Mouse (Mus musculus) limb, embryonic 13.5 days (tissue): ENCODE measurements around the gene Smco2. TPM values are rescaled to one million over a fixed set of nuclear protein-coding genes. Genes with fewer than 3 reads are reported as not detected.

Experiments used
- ATAC-seq: fragments of 200-750 bp; cut with Nextera tagmentation; 2 replicates; pipeline ENCODE4 v1.8.0; 2017; ENCODE audit warnings: low read depth, moderate number of reproducible peaks, moderate TSS enrichment; ENCODE audit not compliant: low FRiP score
- H3K27ac ChIP-seq: fragments of 300-500 bp; sonication (generic); 2 replicates; pipeline ENCODE4 v1.5.1; 2015; ENCODE audit warnings: inconsistent platforms, mild to moderate bottlenecking, moderate library complexity
- H3K27me3 ChIP-seq: fragments of 300-500 bp; sonication (generic); 2 replicates; pipeline ENCODE4 v1.6.1; 2015; ENCODE audit warnings: mild to moderate bottlenecking, inconsistent platforms
- H3K36me3 ChIP-seq: fragments of 300-500 bp; sonication (generic); 2 replicates; pipeline ENCODE4 v1.6.1; 2015; ENCODE audit warnings: inconsistent platforms, mild to moderate bottlenecking, moderate library complexity
- H3K4me1 ChIP-seq: fragments of 300-500 bp; sonication (generic); 2 replicates; pipeline ENCODE4 v1.6.1; 2015; ENCODE audit warnings: inconsistent platforms
- H3K4me2 ChIP-seq: fragments of 300-500 bp; sonication (generic); replicated peaks from 2 replicates; pipeline ENCODE4 v1.6.1; 2015; ENCODE audit warnings: inconsistent platforms, mild to moderate bottlenecking, moderate library complexity
- H3K4me3 ChIP-seq: fragments of 300-500 bp; sonication (generic); 2 replicates; pipeline ENCODE4 v1.5.1; 2015; ENCODE audit warnings: moderate library complexity, mild to moderate bottlenecking, inconsistent platforms
- H3K9ac ChIP-seq: fragments of 300-500 bp; sonication (generic); 2 replicates; pipeline ENCODE4 v1.6.1; 2015; ENCODE audit warnings: mild to moderate bottlenecking, inconsistent platforms
- H3K9me3 ChIP-seq: fragments of 300-500 bp; sonication (generic); 2 replicates; pipeline ENCODE4 v1.6.1; 2016; ENCODE audit warnings: inconsistent platforms
- WGBS: fragments of 180-500 bp; shearing (Covaris S2); methylation state at CpG from one replicate; pipeline ENCODE4 v1.1.7; 2015; 5-methylcytosine and 5-hydroxymethylcytosine counted together
- polyA plus RNA-seq: library from polyadenylated mRNA; unstranded; fragments of >200 nt; fragmentation: Nextera tagmentation; extraction: Ambion mirVana; gene quantifications from 2 replicates; pipeline ENCODE4 v1.2.1, GENCODE M21; 2015

The Smco2 gene
- polyA plus RNA-seq, 1 experiment from 2014 or later: not detected

DNA sequence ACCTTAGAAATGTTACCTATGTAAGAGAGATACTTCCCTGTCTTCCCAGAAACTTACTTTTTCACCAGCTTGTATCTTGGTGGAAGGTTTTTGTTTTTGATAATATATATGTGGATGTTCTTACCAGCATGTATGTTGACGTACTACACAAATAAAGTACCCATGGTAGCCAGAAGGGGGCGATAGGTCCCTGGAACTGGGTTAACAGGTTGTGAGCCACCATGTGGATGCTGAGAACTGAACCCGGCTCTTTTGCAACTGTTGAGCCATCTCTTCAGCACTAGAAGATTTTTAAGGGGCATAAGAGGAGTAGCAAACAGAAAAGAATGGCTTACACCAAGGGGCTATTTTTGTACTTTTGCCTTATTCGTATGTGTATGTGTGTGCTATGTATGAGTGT is 15.8 kb downstream of the Smco2 start:
- H3K36me3 ChIP-seq: no peaks in the 10 kb centered on the region
- H3K4me2 ChIP-seq: no peak overlapping the region
- H3K4me1 ChIP-seq: no peaks in the 10 kb centered on the region
- no peaks in the 10 kb centered on the region for H3K9me3 ChIP-seq
- H3K27me3 ChIP-seq: no peaks in the 10 kb centered on the region
- no peak overlapping the region for H3K27ac ChIP-seq
- no peak overlapping the region for H3K4me3 ChIP-seq
- no peak for ATAC-seq
- no peak overlapping the region for H3K9ac ChIP-seq
- 80% methylated on average over 4 of the region's 4 CpGs for WGBS

DNA sequence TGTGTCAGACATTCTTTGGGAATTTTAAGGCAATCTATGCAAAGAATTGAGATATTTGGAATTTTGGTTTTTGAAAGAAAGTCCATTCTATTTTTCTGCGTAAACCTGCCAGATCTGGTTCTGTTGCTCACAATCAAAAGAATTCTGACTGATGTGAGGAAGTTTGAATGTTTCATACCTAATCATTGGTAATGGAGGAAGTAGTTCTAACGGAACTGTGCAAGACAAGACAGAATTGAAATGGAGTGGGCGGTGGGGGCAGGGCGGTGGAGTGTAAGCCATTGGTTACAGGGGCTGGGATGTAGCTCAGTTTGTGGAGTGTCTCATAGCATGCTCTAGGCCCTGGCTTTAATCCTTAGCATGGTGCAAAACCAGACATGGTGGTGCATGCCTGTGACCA is 22.1 kb downstream of the Smco2 start:
- Histone ChIP-seq H3K27me3 (no peaks in the 10 kb centered on the region), H3K4me2 (no peak overlapping the region), H3K4me3 (no peak overlapping the region), H3K9me3 (peaks cover 4% of the 10 kb centered on the region; the same call in 1 of the 2 replicates), H3K27ac (no peak overlapping the region), H3K36me3 (no peaks in the 10 kb centered on the region), H3K9ac (no peak overlapping the region), H3K4me1 (no peaks in the 10 kb centered on the region)
- WGBS: 91% methylated on average over 4 of the region's 4 CpGs
- no peak for ATAC-seq

DNA sequence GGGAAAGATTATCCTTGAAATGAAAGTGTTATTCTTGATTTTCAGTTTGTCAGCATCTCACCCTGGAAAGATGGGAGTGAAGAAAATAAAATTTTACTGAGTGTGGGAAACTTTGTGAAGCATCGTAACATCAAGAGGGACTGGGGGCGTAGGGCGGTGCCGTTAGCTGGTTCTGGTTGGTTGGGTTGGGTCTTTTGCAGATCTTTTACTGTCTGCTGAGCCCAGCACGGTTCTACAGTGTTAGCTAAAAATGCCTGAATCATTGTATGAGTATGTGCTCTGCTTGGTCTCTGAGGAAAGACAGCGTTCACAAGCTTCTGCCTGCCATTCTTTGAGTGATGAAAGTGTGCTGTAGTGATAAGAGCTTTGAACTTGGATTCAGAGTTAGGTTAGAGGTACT is 24.5 kb downstream of the Smco2 start:
- Histone ChIP-seq H3K27ac (no peak overlapping the region), H3K9ac (no peak overlapping the region), H3K27me3 (no peaks in the 10 kb centered on the region), H3K4me1 (peaks cover 5% of the 10 kb centered on the region), H3K4me2 (no peak overlapping the region), H3K4me3 (no peak overlapping the region), H3K9me3 (peaks cover 9% of the 10 kb centered on the region; the same call in 1 of the 2 replicates), H3K36me3 (no peaks in the 10 kb centered on the region)
- no peak for ATAC-seq
- WGBS: 81% methylated on average over 6 of the region's 6 CpGs

DNA sequence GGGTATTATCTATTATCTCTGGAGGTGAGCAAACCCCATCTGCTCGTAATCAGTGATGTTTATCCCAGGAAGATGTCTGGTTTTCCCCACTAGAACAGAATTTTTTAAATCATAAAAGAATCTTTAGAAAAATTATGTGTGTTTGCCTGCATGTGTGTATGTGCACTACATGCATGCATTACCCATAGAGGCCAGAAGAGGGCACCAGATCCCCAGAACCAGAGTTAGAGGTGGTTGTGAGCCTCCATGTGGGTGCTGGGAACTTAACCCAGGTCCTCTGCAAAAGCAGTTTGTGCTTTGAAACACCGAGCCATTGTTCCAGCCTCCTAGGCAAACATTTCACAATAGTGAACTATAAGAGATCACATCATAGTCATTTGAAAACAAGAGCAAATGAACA is 26.9 kb downstream of the Smco2 start:
- no peak overlapping the region for H3K4me2 ChIP-seq
- H3K4me1 ChIP-seq: peaks cover 5% of the 10 kb centered on the region
- no peak for ATAC-seq
- H3K4me3 ChIP-seq: no peak overlapping the region
- H3K9ac ChIP-seq: no peak overlapping the region
- WGBS: 88% methylated on average over 2 of the region's 2 CpGs
- no peaks in the 10 kb centered on the region for H3K27me3 ChIP-seq
- no peak overlapping the region for H3K27ac ChIP-seq
- peaks cover 9% of the 10 kb centered on the region; the same call in 1 of the 2 replicates for H3K9me3 ChIP-seq
- H3K36me3 ChIP-seq: no peaks in the 10 kb centered on the region

DNA sequence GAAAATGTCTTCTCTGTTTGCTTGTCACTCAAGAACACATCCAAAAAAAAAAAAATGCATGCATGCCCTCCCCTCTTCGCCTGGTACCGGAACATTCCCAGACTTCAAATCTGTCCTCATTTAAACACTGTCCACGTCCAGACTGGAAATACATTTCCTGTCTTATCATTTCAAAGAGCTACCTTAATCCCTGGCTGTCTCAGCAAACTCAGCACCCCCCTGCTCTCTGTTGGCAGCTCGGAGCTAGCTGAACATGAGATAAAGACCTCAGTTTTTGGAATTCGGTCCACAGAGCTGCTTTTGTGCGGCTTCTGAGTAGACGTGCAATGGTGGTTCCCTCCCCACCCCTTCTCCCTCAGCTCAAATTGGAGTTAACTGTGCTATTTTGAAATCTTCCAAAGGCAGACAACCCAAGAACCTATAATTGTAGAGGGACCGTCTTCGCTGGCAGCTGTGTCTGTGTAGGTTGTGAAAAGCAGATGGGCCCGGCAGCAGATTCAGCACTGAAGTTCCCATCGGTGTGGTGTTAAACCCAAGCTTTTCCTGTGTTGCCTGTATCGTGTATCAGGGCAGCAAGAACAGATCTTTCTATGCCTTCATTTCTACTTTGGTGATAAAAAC is 27.6 kb downstream of the Smco2 start:
- Histone ChIP-seq H3K36me3 (no peaks in the 10 kb centered on the region), H3K9me3 (peaks cover 9% of the 10 kb centered on the region; the same call in 1 of the 2 replicates)

DNA sequence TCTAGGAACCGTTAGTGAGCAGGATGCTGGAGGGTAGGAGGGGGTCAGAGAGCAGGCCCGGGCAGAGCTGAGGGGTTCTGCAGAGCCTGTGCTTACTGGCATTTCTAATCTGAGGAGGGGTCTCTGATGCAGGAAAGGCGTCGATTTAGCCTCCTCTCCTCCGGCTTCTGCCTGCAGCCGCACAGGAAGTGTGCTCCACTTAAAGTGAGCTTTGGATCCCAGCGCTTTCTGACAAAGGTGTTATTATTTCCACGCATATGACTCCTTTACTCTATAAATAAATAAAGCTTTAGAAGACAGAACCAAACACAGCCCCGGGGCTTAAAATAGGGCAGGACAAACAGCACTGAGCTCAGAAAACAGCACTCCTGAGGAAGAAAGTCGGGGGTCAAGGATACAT is 29.0 kb downstream of the Smco2 start:
- Histone ChIP-seq H3K27me3 (no peaks in the 10 kb centered on the region), H3K4me2 (no peak overlapping the region), H3K36me3 (no peaks in the 10 kb centered on the region), H3K9ac (no peak overlapping the region), H3K9me3 (peaks cover 9% of the 10 kb centered on the region; the same call in 1 of the 2 replicates), H3K4me3 (no peak overlapping the region), H3K4me1 (peaks cover 5% of the 10 kb centered on the region), H3K27ac (no peak overlapping the region)
- no peak for ATAC-seq
- 45% methylated on average over 10 of the region's 10 CpGs for WGBS

More for the DNA sequence above, 27.6 kb downstream of the Smco2 start:
- Histone ChIP-seq H3K27ac (no peak overlapping the region; the same call in 1 of the 2 replicates), H3K9ac (no peak overlapping the region), H3K4me2 (no peak overlapping the region), H3K27me3 (no peaks in the 10 kb centered on the region), H3K4me3 (no peak overlapping the region), H3K4me1 (peaks cover 5% of the 10 kb centered on the region)
- ATAC-seq: no peak
- WGBS: 88% methylated on average over 12 of the region's 12 CpGs

DNA sequence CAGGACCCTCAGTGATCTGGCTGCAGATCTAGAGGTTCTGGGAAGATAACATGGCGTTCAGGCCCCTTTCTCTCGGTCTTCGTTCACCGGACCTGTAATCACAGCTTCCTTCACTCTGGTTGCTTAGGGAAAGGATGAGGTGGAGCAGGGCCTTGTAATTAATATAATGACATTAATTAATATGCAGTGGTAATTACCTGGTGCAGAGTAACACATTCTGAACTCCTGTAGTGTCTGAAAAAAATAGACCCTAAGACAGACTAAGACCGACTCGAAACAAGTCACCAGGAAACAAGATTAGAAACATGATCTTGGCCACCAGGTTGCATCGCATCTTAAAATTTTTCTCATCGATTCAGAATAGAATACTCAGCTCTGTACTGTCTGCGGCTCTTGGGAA is 30.0 kb downstream of the Smco2 start:
- H3K36me3 ChIP-seq: no peaks in the 10 kb centered on the region
- WGBS: 88% methylated on average over 9 of the region's 9 CpGs
- H3K9me3 ChIP-seq: peaks cover 9% of the 10 kb centered on the region; the same call in 1 of the 2 replicates
- no peak overlapping the region for H3K4me2 ChIP-seq
- H3K4me3 ChIP-seq: no peak overlapping the region
- no peaks in the 10 kb centered on the region for H3K27me3 ChIP-seq
- H3K9ac ChIP-seq: no peak overlapping the region
- no peak overlapping the region for H3K27ac ChIP-seq
- no peak for ATAC-seq
- H3K4me1 ChIP-seq: peaks cover 6% of the 10 kb centered on the region

DNA sequence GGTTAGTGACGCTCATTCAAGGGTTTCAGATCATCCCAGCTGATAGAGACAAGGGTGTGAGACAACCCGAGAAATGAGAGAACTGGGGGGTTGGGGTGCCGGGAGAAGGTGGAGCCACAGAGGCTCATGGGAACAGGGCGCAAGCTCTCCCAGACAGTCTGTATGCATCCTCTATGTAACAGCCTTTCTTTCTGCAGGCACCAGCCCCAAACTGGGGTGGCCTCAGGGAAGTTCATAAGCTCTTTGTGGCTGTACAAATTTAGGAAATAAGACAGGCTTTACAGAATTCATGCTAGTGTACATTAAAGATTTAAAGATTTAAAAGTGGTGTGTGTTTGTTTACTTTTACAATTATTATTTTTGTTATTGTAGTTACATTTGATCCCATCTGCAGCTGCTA is 30.4 kb downstream of the Smco2 start:
- Histone ChIP-seq H3K4me3 (no peak overlapping the region), H3K9me3 (peaks cover 9% of the 10 kb centered on the region; the same call in 1 of the 2 replicates), H3K36me3 (no peaks in the 10 kb centered on the region), H3K4me1 (peaks cover 9% of the 10 kb centered on the region), H3K9ac (no peak overlapping the region), H3K27me3 (no peaks in the 10 kb centered on the region), H3K4me2 (no peak overlapping the region), H3K27ac (no peak overlapping the region)
- ATAC-seq: no peak
- WGBS: 72% methylated on average over 4 of the region's 4 CpGs

DNA sequence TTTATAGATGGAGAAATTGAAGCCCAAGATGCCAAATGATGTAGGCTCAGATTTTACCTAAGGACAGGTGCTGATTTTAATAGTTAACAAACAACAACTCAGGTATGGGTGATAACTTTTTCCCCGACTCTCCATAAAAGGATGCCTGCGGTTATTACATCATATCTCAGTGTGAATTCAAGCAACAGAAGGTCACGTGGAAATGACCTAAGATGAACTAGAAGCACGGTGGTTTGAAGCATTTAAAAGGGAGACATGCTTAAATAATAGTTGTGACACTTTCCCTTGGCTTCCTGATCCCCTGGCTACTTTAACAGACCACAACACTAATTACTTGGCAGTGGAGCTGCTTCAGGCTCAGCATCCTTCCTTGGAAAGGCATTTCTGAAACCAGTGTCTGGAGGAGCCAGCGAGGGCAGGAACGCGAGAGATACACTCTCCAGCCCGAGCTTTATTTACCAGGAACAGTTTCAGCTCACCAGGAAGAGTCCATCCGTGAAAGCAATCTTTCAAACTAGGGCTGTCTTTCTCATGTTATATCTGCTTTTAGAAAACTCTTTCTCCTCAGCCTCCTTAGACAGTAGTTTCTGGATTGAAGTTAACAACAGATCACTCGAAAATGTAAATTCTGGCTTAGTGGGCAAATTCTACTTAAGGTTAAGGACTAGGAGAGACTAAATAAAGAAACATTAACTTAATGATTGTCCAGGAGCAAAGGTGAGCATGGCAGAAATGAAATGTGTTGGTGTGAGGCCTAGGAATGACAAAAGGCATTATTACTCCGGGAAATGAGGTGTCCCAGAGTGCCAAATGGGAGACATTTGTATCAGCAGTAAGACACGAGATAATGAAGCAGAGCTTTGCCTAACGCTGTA is 32.2 kb downstream of the Smco2 start:
- H3K9me3 ChIP-seq: peaks cover 4% of the 10 kb centered on the region; the same call in 1 of the 2 replicates
- no peaks in the 10 kb centered on the region for H3K36me3 ChIP-seq
- H3K4me2 ChIP-seq: no peak overlapping the region
- no peak for ATAC-seq
- no peak overlapping the region for H3K9ac ChIP-seq
- H3K27ac ChIP-seq: no peak overlapping the region
- WGBS: 49% methylated on average over 13 of the region's 13 CpGs
- peaks cover 13% of the 10 kb centered on the region for H3K4me1 ChIP-seq
- H3K27me3 ChIP-seq: no peaks in the 10 kb centered on the region
- H3K4me3 ChIP-seq: no peak overlapping the region

DNA sequence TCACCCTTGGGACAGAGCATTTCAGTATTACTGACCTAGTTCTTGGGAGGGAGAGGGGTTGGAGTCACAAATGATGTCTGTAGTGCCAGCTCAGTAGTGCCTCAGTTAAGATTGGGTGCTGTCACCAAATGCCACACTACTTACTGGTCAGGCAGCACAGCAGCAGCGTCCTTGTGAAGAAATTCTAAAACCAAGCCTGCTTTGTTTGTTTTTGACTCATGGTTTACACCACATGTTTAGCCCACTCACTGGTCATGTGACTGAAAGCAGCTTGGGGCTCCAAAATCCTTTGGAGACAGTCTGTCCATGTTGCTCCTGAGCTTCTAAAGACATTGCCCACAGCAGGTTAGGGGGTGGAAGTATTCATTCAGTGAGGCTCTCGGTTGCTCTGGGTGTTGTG is 33.5 kb downstream of the Smco2 start:
- Histone ChIP-seq H3K4me3 (no peak overlapping the region), H3K36me3 (no peaks in the 10 kb centered on the region), H3K9me3 (no peaks in the 10 kb centered on the region), H3K4me1 (peaks cover 18% of the 10 kb centered on the region), H3K9ac (no peak overlapping the region), H3K27me3 (no peaks in the 10 kb centered on the region), H3K4me2 (no peak overlapping the region), H3K27ac (no peak overlapping the region)
- no peak for ATAC-seq
- 64% methylated on average over 2 of the region's 2 CpGs for WGBS

DNA sequence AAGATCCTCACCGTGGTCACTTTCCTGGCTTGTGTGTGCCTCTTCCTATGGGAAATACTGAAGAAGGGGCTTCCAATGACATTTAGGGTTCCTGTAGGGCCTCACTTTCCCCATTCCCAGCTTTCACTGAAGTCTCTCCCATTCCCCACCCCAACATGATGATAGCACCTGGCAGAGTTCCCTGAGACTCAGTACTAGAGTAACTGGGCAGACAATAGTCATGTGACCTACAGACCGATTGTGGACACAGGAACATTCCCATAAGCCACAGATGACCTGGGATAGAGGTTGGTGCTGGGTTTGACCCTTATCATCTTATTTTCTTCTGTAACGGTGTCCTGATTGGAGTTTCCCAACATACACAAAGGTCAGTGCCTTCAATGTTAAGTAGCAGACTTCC is 34.3 kb downstream of the Smco2 start:
- WGBS: 83% methylated on average over 3 of the region's 3 CpGs
- no peaks in the 10 kb centered on the region for H3K9me3 ChIP-seq
- H3K4me2 ChIP-seq: no peak overlapping the region
- no peak overlapping the region for H3K9ac ChIP-seq
- H3K4me3 ChIP-seq: no peak overlapping the region
- H3K4me1 ChIP-seq: peaks cover 18% of the 10 kb centered on the region
- no peak for ATAC-seq
- no peak overlapping the region for H3K27ac ChIP-seq
- H3K36me3 ChIP-seq: no peaks in the 10 kb centered on the region
- H3K27me3 ChIP-seq: no peaks in the 10 kb centered on the region

DNA sequence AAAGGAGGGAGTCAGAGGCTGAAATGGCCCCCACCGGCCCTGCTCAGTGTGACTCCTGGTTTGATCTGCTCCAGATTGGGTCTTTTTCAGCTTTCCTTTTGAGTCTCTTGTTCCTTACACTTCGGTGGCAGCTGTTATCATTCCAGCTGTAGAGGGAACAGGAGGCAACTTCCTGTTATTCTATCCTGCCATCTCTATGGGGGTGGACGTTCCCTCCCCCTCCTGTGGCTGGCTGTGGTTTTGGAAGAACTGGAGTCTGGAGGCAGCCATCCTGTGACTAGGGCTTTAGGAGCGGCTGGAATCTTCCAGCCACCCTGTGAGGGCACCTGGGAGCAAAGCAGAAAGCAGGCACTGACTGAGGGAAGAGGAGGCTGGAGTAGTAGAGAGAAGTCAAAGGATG is 34.9 kb downstream of the Smco2 start:
- ATAC-seq: no peak
- H3K4me3 ChIP-seq: no peak overlapping the region
- 24% methylated on average over 4 of the region's 4 CpGs for WGBS
- no peak overlapping the region for H3K4me2 ChIP-seq
- no peak overlapping the region for H3K27ac ChIP-seq
- no peaks in the 10 kb centered on the region for H3K9me3 ChIP-seq
- H3K36me3 ChIP-seq: no peaks in the 10 kb centered on the region
- H3K27me3 ChIP-seq: no peaks in the 10 kb centered on the region
- H3K9ac ChIP-seq: no peak overlapping the region
- peaks cover 24% of the 10 kb centered on the region for H3K4me1 ChIP-seq
